Mouse (Mus musculus) limb, embryonic 14.5 days (tissue): ENCODE measurements around the gene Zglp1. TPM values are rescaled to one million over a fixed set of nuclear protein-coding genes. Genes with fewer than 3 reads are reported as not detected.

Experiments
- ATAC-seq: fragments of 200-750 bp; cut with Nextera tagmentation; 2 replicates; pipeline ENCODE4 v1.8.0; 2017; ENCODE audit warnings: low read depth, moderate number of reproducible peaks, moderate TSS enrichment; ENCODE audit not compliant: low FRiP score
- DNase-seq: peaks from one replicate; pipeline ENCODE4 v3.0.0-alpha.2; 2015; ENCODE audit warnings: low spot score
- H3K27ac ChIP-seq: fragments of 300-500 bp; sonication (generic); replicated peaks from 2 replicates; pipeline ENCODE4 v1.5.1; 2014; ENCODE audit warnings: low read depth, mild to moderate bottlenecking, low read length, moderate library complexity, mixed read lengths
- H3K27me3 ChIP-seq: fragments of 300-500 bp; sonication (generic); 2 replicates; pipeline ENCODE4 v1.6.1; 2014; ENCODE audit warnings: low read length, mixed read lengths; ENCODE audit not compliant: control insufficient read depth, insufficient read depth
- H3K36me3 ChIP-seq: fragments of 300-500 bp; sonication (generic); 2 replicates; pipeline ENCODE4 v1.6.1; 2014; ENCODE audit warnings: mild to moderate bottlenecking, low read length, moderate library complexity, mixed read lengths; ENCODE audit not compliant: control insufficient read depth, insufficient read depth
- H3K4me1 ChIP-seq: fragments of 300-500 bp; sonication (generic); 2 replicates; pipeline ENCODE4 v1.6.1; 2014; ENCODE audit warnings: antibody characterized with exemption, low read length, mixed read lengths; ENCODE audit not compliant: control insufficient read depth, insufficient read depth
- H3K4me2 ChIP-seq: fragments of 300-500 bp; sonication (generic); replicated peaks from 2 replicates; pipeline ENCODE4 v1.6.1; 2014; ENCODE audit warnings: low read depth, mild to moderate bottlenecking, low read length, moderate library complexity; ENCODE audit not compliant: severe bottlenecking
- H3K4me3 ChIP-seq: fragments of 300-500 bp; sonication (generic); replicated peaks from 2 replicates; pipeline ENCODE4 v1.5.1; 2014; ENCODE audit warnings: low read length
- H3K9ac ChIP-seq: fragments of 300-500 bp; sonication (generic); 2 replicates; pipeline ENCODE4 v1.6.1; 2014; ENCODE audit warnings: mild to moderate bottlenecking, low read depth, low read length, moderate library complexity; ENCODE audit not compliant: severe bottlenecking
- H3K9me3 ChIP-seq: fragments of 300-500 bp; sonication (generic); 2 replicates; pipeline ENCODE4 v1.6.1; 2016; ENCODE audit warnings: low read length; ENCODE audit not compliant: control insufficient read depth
- POLR2A ChIP-seq: fragments of 200-500 bp; IDR thresholded peaks from 2 replicates; pipeline ENCODE4 v1.8.0; 2012; ENCODE audit warnings: inconsistent platforms, mild to moderate bottlenecking, moderate library complexity, borderline replicate concordance; ENCODE audit not compliant: insufficient read depth, insufficient read length; ENCODE audit errors: extremely low read depth
- WGBS: fragments of 180-500 bp; shearing (Covaris S2); extraction: QIAGEN DNeasy Blood & Tissue Kit; methylation state at CpG from one replicate; pipeline ENCODE4 v1.1.7; 2014; 5-methylcytosine and 5-hydroxymethylcytosine counted together
- polyA plus RNA-seq, 2 experiments: library from polyadenylated mRNA; depleted of rRNA in 1 of 2; stranded (reverse) in 1 of 2; unstranded in 1 of 2; fragments of >200 nt; fragmentation: Nextera tagmentation in 1 of 2; extraction: Ambion mirVana in 1 of 2; gene quantifications; 2 replicates each; pipeline versions ENCODE4 v1.2.1 to v1.2.3; 2012 to 2014

Zglp1 gene
- polyA plus RNA-seq, 2 experiments, result 1.4 TPM; not detected in 1

GRCm38 (mm10) chr9:21026849-21027248, 40.0 kb downstream of the Zglp1 start:
- peaks cover 20% of the 10 kb centered on the region for H3K27me3 ChIP-seq
- H3K9me3 ChIP-seq, result no peaks in the 10 kb centered on the region
- 77% methylated on average over 12 of the region's 12 CpGs for WGBS
- H3K36me3 ChIP-seq, result no peaks in the 10 kb centered on the region
- H3K4me2 ChIP-seq, result no peak overlapping the region
- no peak for TF ChIP-seq POLR2A
- H3K9ac ChIP-seq, result no peak overlapping the region
- ATAC-seq (no peak), DNase-seq (no peak)
- H3K4me3 ChIP-seq, result no peak overlapping the region
- peaks cover 17% of the 10 kb centered on the region for H3K4me1 ChIP-seq
- no peak overlapping the region for H3K27ac ChIP-seq

DNA sequence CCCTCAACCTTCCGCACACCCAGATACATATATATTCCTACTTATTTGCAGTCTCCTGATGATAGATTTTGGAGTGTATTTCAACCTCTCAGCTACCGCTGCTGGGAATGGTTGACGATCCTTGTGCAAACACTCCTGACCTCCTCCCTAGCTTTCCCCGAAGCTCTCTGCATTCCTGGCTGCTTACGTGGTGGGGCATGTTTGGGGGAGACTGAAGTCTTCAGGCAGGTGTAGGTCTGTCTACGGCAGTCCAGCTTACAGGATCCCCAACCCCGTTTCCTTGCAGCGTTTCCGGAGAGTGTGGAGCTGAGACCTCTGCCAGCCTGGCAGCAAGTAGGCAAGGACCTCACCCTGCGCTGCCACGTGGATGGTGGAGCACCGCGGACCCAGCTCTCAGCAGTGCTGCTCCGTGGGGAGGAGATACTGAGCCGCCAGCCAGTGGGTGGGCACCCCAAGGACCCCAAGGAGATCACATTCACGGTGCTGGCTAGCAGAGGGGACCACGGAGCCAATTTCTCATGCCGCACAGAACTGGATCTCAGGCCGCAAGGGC, 41.6 kb downstream of the Zglp1 start:
- no peak overlapping the region for H3K27ac ChIP-seq
- H3K4me2 ChIP-seq, result no peak overlapping the region
- peaks cover 14% of the 10 kb centered on the region for H3K27me3 ChIP-seq
- no peak for DNase-seq
- TF ChIP-seq POLR2A, result no peak
- H3K4me3 ChIP-seq, result no peak overlapping the region
- H3K4me1 ChIP-seq, result peaks cover 7% of the 10 kb centered on the region; the same call in 1 of the 2 replicates
- H3K36me3 ChIP-seq, result no peaks in the 10 kb centered on the region
- ATAC-seq, result no peak
- no peaks in the 10 kb centered on the region for H3K9me3 ChIP-seq
- 68% methylated on average over 19 of the region's 19 CpGs for WGBS
- H3K9ac ChIP-seq, result no peak overlapping the region

GRCm38 (mm10) chr9:21022726-21023125, 44.2 kb downstream of the Zglp1 start:
- Histone ChIP-seq H3K27me3 (0 out of 2 replicates have a peak, but pooled peaks cover under 1% of the 10 kb centered on the region), H3K27ac (no peak overlapping the region), H3K4me1 (no peaks in the 10 kb centered on the region), H3K9ac (no peak overlapping the region), H3K4me2 (no peak overlapping the region), H3K36me3 (no peaks in the 10 kb centered on the region), H3K9me3 (no peaks in the 10 kb centered on the region), H3K4me3 (no peak overlapping the region)
- WGBS, result 73% methylated on average over 1 of the region's 1 CpGs
- no peak for ATAC-seq
- DNase-seq, result no peak
- no peak for TF ChIP-seq POLR2A

DNA sequence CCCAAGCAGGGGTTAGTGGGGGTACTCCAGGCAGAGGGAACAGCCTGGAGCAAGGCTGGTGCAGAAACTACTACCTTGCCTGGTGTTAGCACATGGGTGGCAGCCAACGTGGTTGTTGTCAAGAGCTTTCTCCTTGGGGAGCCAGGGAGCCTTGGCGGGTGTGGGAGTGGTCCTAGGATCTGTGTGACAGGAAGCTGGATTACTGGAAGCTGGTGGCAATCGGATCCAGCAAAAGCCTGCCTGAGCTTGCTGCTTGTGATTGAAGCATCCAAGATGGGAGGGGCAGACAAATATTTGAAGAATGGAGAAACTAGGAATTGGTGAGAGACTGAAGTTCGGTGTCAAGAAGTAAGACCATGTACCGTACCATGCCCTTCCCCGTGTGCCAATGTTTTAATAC, 44.6 kb downstream of the Zglp1 start:
- WGBS, result 52% methylated on average over 6 of the region's 6 CpGs
- Histone ChIP-seq H3K4me2 (no peak overlapping the region), H3K9me3 (no peaks in the 10 kb centered on the region), H3K4me3 (no peak overlapping the region), H3K4me1 (no peaks in the 10 kb centered on the region), H3K27me3 (peaks cover 4% of the 10 kb centered on the region; the same call in 1 of the 2 replicates), H3K9ac (no peak overlapping the region), H3K27ac (no peak overlapping the region), H3K36me3 (no peaks in the 10 kb centered on the region)
- no peak for DNase-seq
- no peak for TF ChIP-seq POLR2A
- no peak for ATAC-seq

- DNase-seq, result no peak
- H3K36me3 ChIP-seq, result no peaks in the 10 kb centered on the region
- peaks cover 14% of the 10 kb centered on the region; the same call in 1 of the 2 replicates for H3K27me3 ChIP-seq
- H3K9ac ChIP-seq, result no peak overlapping the region
- no peak overlapping the region for H3K27ac ChIP-seq
- H3K9me3 ChIP-seq, result no peaks in the 10 kb centered on the region
- no peak for ATAC-seq
- H3K4me3 ChIP-seq, result no peak overlapping the region
- TF ChIP-seq POLR2A, result no peak
- 83% methylated on average over 3 of the region's 3 CpGs for WGBS
- H3K4me1 ChIP-seq, result no peaks in the 10 kb centered on the region
- no peak overlapping the region for H3K4me2 ChIP-seq
These were observed 45.5 kb downstream of the Zglp1 start for GRCm38 (mm10) chr9:21021363-21021762.
